Mouse (Mus musculus) 3T3-L1 (cell line): ENCODE measurements around the gene Pcnx3.
"Not testable (repeated sequence)": the region's sequence is repeated elsewhere in the genome, so short reads cannot be mapped to it uniquely, and the experiment has no call there.

Experiments used
- DNase-seq: peaks from one replicate; pipeline ENCODE4 v3.0.0-alpha.2; 2015; ENCODE audit warnings: low read depth, low spot score

Gene Pcnx3

DNA sequence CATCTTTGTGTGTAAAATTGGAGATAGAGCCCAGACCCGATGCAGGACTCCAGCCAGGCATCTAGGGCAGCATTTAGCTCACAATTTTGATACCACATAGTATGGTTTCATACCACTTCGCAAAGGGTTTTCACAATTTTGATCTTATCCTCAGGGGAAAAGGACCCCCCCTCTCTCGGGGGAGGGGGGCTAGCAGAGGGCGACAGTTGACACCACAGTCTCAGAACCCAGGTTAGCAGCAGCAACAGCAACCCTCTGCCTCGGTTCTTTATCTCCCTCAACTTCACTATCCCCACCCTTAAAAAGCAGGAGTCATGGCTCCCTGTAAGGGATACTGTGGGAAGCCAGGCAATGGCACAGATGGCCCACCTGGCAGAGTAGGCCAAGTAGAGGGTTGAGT is 24.5 kb upstream of the Pcnx3 start:
- DNase-seq: no peak

DNA sequence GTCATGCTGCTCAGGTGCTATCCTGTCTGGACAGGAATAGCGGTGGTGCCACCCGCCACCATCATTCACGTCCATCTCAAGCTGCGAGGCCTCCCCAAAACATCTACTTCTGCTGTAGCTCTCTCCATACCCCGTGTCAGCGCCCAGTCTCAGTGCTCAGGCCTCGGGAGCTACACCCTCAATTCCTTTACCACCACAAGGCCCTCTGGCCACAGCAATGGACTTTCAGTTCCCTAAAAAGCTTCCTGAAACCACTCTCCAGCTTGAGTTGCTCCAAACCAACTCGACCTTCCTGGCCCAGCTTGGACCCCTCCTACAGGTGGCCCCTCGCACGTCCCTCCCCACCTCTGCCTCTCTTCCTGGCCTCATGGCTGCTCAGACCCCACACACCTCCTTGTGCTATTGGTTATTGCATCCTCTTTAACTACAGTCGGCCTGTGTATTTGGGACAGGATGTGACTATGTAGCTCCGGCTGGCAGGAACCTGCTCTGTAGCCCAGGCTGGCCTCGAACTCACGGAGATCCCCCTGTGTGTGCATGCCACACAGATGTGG is 23.3 kb upstream of the Pcnx3 start:
- no peak for DNase-seq

DNA sequence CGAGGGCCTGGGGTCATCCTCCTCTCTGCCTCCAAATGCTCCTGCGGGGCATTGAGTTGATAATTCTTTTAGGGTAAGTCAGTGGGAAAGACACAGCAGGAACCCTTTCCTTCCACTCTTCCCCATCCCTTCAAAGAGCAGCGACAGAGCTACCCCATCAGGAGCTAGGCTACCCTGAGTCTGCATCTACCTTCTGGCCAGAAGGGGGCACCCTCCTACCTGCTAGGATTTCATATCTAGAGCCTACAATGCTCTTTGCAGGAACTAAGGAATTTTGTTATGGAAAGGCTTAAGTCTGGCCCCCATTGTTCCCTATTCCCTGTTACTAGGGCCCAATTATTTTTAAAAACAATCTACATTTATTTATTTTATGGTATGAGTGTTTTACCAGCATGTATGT is 22.5 kb upstream of the Pcnx3 start:
- DNase-seq: peak; percentile 88

DNA sequence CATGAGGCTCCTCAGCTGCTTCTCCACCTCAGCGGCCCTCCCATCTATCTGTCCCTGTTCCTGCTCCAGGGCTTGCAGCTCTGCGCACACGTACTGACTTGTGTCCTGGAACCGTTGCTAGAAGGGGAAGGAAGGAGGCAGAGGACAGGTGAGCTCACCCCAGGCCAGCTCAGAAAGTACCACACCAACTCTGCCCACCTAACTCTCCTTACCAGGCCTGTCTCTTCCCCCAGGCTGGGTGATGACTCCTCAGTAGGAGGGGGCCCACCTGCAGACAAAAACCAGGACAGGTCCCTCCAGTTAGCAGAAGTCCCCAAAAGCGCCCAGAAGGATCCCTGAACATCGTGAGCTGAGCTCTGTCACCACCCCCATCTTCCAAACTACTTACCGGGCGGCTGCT is 21.9 kb upstream of the Pcnx3 start:
- no peak for DNase-seq

DNA sequence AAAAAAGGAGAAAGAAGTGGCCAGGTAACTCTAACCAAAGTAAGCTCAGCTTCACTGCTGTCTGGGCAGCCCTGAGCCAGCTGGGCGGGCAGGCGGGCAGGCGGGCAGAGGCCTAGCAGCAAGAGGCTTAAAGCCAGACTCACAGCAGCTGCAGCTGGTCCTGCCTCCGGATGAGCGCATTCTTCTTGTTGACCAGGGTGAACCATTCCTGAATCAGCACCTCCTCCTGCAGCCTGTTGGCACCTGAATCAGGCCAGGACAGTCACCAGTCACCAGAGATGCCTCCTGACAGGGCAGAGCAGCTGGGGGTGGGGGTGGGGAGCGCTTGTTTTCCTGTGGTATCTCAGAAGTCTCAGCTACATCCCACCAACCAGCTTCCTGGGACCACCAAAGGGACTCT is 21.4 kb upstream of the Pcnx3 start:
- no peak for DNase-seq

DNA sequence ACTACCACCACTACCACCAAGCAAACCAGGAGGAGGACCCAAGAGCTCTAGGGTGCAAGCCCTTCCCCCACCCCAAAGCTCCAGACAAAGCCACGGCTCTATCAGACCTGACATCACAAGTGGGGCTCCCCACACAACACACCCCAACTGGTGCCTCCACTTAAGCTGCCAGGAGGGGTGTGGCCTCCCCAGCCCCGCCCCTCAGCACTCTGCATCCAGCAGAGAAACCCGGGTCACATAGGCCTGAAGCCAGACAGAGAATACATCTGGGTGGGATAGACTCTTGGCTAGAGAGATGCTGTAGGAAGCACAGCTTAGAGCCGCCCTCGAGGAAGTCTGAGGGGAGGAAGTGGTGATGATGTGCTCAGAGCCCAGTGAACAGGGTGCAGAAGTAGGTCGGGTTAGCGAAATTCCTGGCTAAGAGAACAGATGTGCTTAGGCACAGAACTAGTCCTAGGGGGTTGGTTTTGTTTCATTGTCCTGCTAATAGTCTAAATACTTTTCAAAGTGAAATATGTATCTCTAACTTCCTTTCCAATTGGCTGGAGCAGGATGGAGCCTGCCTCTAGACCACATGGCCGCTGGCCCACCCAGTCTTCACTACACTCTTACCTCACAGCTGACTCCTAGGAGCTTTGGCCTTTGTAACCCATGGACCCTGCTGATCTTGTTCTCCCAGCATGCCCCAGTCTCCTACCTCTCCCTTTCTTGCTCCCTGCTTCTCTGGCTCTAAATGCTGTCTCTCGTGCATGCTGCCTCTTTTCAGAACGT is 16.3 kb upstream of the Pcnx3 start:
- peak; percentile 65 for DNase-seq

DNA sequence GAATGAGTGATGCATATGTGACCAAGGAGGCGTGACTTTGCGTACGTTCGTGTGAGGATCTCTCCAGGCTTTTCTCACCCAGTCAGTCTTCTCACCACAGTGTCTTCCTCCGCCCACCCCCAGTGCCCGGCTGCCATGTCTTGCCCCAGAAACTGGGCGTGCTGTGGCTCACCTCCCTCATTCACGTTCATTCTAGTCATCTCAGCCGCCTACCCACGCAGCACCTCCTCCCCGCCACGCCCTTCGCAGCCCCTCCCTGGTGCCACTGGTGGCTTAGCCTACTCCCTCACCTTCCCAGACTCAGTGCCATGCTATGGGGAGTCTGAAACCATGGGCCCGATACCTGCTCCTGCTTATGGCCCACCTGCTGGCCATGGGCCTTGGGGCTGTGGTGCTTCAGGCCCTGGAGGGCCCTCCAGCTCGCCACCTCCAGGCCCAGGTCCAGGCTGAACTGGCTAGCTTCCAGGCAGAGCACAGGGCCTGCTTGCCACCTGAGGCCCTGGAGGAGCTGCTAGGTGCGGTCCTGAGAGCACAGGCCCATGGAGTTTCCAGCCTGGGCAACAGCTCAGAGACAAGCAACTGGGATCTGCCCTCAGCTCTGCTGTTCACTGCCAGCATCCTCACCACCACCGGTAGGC is 15.6 kb upstream of the Pcnx3 start, which contains the start of gene Kcnk7:
Kcnk7 (plus strand) TSS at position 205 of the 638 bp plus-strand sequence.
- no peak for DNase-seq

DNA sequence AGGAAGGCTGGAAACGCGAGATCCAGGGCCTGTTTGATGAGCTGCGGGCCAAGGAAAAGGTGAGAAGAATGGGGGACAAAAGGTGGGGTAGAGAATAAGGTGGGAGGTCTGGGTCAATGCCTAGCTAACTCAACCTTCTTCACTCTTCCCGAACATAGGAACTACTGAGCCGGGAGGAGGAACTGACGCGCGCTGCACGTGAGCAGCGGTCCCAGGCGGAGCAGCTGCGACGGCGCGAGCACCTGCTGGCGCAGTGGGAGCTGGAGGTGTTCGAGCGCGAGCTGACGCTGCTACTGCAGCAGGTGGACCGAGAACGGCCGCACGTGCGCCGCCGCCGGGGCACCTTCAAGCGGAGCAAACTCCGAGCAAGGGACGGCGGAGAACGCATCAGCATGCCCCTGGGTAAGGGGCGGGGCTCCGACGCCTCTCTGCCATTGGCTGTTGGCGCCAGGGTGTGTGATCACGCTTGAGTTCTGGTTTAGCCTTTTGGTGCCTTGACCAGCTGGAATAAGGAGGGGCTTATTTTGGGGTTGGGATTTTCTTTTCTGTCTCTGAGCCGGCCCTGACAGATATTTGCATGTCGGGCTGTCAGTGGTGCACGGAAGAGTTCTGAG is 7.2 kb upstream of the Pcnx3 start:
- DNase-seq: no peak

DNA sequence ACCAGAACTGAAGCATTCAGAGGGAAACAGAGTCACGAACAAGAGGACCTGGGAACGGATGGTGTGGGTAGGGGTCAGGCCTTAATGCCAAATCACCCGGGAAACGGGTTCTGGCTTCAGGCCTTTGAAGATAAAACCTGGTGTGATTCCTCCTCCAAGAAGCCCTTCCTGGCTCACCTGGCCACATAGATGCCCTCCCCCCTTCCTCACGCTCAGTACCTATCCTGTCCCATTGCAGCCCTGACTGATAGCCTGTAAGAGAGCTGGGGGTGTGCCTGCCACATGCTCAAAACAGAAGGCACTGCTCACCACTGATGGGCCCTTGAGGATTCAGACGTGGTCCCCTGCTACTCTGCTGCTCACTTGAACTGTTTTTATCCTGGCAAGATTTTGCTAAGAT is 5.1 kb upstream of the Pcnx3 start:
- no peak for DNase-seq

DNA sequence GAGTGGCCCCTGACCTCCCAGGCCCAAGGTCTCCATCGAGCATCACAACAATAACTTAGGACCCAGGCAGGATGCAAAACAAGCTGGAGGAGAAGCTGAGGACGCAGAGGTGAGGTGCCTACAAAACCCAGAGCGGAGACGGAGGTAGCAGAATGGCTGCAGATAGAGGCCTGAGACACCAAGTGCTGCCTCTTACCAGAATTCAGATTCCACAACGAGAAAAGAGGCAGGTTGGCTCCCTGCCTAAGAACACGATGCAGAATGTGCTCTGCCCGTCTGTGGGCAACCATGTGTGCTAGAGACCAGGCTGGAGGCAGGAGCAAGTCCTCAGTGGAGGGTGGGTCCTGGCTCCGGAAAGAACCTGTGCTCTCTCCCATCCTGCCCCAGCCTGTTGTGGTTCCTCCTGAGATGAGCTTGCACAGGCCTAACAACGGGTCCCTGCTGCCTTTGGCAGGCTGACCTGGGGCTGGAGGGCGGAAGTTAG is 4.2 kb upstream of the Pcnx3 start:
- DNase-seq: no peak

DNA sequence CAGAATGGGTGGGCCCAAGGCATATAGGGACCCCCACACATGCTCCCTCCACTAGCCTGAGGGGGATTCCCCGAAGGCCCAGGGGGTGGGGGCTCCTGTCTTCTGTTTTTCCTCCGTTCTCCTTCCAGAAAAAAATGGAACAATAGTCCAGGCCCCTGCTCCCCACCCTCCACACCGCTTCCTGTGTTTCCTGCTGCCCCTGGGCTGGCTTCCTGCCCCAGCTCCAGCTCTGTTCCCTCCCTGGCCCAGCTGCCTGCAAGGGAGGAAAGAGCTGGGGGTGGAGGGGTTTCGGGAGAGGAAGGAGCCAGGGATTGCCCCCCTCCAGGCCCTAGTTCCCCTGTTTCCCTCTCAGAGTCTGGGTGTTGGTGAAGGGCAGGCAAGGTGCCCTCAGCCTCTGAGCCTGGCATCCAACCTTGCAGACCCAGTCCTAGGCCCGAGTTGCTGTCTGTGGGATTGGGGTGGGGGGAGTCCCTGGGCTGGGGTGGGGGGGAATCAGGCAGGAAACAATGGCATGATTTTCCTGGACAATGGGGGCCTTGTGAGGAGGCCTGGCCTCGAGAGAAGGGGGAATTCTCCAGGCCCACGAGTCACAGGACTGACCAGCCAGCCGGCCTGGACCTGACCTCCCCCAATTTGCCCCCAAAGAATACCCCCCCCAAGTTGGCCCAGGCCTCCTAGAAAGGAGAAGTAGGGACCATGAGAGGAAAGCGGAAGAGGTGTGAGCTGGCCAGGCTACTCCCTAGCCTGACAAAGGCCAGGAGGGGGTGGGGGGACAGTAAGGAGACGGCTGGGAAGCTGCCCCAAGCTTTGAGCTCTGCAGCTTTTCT is 3.6 kb upstream of the Pcnx3 start:
- no peak for DNase-seq

DNA sequence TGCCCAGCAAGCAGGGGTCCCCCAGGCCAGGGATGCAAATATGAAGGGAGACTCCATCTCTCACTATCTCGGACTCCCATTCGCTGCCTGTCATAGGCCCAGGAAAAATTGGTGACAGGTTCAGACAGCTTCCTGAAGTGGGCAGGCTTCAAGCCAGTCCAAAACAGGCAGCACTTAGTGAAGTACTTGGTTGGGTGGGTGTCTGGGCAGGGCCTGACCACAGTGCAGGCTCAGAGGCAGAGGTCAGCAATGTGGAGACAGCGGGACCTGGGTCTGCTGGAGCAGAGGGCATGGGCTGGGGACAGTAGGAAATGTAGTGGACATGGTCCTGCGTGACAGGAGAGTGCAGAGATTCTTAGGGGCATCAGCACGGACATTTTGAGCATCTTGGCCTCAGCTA is 2.9 kb upstream of the Pcnx3 start:
- DNase-seq: no peak

DNA sequence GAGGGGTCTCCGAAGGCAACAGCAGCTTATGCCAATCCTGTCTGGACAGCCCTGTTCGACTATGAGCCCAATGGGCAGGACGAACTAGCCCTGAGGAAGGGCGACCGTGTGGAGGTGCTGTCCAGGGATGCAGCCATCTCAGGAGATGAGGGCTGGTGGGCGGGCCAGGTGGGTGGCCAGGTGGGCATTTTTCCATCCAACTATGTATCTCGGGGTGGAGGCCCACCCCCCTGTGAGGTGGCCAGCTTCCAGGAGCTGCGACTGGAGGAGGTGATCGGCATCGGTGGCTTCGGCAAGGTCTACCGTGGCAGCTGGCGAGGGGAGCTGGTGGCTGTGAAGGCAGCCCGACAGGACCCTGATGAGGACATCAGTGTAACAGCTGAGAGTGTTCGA is 1.6 kb upstream of the Pcnx3 start:
- DNase-seq: no peak

DNA sequence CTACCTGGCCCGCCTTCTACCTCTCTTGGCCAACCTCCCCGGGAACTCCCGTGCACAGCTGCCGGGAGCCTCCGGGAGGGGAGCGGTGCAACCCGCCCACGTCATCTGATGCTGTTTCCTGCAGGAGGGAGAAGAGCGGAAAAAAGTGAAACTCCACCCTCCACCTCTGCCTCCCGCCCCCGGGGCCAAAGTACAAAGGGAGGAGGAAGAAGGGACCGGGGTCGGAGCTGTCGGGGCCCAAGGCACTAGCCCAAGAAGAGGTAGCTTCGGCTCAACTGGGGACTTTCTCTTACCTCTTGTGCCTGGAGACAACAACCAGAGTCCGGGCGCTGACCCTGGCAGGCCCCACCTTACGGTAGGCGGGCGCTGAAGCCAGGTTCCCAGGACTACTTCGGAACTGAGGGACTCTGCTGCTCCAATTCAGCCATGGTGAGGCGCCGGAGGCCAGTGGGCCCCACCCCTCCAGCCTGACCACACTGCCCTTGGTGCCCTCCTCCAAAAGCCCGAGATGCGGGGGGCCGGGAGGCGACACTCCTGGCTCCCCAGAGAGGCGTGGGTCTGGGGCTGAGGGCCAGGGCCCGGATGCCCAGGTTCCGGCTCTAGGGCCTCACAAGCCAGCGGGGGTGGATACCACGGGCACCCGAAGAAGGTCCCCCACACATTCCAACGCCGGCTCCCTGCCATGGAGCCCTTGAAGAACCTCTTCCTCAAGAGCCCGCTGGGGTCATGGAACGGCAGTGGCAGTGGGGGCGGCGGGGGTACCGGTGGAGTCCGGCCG is 1.0 kb upstream of the Pcnx3 start:
- peak; percentile 94 for DNase-seq

DNA sequence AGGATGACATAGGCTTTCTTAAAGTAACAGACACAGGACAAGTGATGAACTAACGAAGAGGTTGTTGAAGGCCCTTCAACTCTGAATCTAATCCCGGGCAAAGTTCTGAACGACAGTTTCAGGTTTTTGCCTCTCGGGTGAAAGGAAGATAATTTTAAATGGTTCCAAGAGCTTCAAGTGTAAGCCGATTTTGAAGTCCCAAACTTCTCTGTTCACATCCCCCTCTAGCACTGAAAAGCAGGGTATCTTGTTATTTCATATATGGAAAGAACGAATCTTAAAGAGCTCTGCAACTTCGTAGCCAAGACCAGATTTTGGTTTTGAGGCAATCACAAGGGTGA is 350 bp upstream of the Pcnx3 start:
- no peak for DNase-seq

DNA sequence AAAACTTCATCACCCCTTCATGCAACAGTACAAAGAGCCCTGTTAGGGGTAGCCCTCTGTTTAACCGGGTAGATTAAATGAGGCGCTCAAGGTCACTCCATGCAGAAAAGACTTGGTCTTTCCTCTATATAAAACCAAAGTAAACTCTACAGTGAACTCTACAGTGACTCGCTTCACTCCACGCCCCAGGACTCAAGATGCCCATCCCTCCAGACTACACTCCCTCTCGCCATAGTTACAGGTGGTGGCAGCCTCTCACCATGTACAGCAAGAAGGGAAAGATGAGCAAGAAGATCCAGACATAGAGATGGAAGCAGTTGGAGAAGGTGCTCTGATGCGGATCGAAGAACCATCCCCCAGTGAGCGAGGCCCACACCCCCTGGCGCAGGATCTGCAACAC is 970 bp downstream of the Pcnx3 start:
- DNase-seq: peak; percentile 56

DNA sequence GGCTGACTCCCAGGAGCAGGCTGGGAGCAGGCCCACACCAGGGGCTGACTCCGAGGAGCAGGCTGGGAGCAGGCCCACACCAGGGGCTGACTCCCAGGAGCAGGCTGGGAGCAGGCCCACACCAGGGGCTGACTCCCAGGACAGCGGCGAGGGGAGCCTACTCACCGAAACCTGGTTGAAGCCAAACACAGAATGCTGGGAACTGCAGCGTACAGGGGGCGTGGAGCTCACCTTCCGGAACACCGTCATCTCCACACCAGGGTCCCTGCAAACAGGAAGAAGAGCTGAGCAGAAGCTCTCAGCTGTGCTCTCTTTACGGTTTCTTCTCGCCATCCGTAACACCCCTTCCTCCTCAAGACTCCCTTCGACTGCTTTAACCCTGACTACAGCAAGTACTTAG is 1.8 kb downstream of the Pcnx3 start:
- DNase-seq: not testable (repeated sequence)

DNA sequence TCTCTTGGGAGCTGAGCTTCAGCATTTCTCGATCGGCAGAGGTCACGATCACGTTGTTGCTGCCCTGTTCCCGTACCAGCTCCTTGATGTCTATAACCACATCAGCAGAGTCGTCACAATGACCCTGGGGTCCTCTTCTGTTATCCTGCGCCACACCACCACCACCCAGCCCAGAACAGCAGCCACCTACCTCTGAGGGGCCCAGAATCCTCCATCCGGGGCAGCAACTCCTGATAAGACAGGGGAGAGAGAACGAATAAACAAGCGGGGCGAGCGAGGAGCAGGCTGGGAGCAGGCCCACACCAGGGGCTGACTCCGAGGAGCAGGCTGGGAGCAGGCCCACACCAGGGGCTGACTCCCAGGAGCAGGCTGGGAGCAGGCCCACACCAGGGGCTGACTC is 2.3 kb downstream of the Pcnx3 start:
- DNase-seq: no peak

DNA sequence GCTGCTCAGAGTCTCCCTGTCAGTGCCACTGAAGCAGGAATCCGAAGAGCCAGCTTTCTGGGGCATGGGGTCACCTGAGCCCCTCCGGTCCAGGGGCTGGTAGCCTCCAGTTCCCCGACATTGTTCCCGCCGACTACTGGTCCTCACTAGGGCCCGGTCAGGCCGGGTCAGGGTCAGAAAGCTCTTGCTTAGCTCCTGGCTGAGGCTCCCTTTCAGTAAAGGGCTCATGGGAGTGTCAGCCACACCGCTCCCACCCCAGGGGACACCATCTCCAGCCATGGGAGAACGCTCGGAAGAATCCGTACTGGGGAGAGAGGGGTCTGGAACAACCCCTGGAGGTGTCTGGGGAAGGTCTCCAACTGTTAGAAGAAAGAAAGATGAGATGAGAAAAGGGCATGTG is 2.8 kb downstream of the Pcnx3 start:
- DNase-seq: no peak

DNA sequence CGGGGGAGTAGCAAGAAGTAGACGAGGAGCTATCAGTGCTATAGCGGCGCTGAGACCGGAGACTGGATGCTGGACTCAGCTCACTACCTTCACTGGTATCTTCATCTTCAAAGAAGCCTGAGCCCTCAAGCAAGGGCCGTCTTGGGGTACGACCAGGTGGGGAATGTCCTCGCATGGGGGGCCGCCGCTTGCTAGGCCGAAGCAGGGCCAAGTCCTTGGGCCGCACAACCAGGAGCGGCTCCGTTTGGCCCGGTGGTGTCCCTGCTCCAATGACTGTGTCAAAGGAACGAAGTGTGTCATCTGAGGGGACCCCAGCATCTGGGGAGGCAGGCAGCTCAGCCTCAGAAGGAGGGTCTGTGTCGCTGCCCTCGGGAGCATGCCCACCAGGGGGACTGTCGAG is 3.3 kb downstream of the Pcnx3 start:
- DNase-seq: no peak

DNA sequence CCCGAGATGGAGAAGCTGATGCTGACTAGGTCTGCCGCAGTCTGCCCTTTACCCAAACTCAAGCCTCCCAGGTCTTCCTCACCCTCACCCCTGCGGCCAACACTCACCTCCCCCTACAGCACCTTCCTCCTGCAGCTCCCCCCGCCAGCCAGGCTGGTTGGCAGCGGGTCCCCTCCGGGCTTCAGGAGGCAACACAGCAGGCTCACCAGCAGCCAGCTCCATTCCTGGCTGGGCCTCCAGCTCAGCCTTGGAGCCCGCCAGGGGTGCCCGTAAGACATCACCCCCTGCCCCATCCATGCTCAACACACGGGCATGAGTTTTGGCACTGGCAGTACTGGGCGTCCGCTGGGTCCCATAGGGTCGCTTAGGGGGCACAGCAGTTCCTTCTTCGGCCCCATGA is 3.7 kb downstream of the Pcnx3 start:
- DNase-seq: no peak
